Mouse (Mus musculus): ENCODE measurements around the gene Runx2. TPM values are rescaled to one million over a fixed set of nuclear protein-coding genes. Genes with fewer than 3 reads are reported as not detected.

Gene Runx2
- polyA plus RNA-seq, 1 experiment from 2014 or later, result 2.1 TPM

DNA sequence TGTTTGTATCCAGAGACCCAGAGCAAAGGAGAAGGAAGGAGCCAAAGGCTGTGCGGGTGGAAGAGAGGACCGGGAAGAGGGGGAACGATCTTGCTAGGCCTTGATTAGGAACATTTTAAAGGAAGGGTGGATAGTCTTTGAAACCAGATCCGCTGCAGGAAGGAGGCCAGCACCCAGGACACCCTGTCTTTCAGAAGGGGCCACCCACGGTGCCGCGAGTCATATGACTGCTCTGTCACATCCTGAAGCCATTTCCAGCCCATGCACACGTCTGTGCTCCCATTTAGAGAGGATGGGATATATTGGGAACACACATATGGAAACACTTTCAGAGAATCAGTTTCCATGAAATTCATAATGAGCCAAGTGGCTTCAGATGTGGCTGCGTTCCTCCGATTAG lies 196.4 kb downstream of the Runx2 start:
- 0 out of 2 replicates have a peak overlapping the region, but pooled peaks have one; percentile 1 for H3K27ac ChIP-seq
- 43% methylated on average over 10 of the region's 10 CpGs for WGBS

DNA sequence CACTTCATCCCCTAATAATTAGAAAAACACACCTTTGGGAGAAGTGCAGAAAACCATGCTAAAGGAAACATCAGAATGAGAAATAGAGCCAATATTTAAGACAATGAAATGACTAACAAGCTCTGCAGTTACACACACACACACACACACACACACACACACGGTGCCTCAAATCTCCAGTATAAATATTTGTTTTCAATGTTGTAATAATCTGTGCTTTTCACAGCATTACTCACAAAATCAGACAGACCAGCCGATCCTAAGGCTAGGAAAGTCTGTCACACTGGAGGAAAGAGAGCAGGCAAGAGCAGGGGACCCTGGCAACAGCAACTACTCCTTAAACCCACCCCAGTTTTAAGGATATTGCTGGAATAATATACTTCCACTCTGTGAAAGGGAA lies 196.9 kb downstream of the Runx2 start:
- no peaks in the 10 kb centered on the region for H3K9me3 ChIP-seq
- no peak overlapping the region for H3K4me3 ChIP-seq
- no peaks in the 10 kb centered on the region for H3K36me3 ChIP-seq
- peaks cover 3% of the 10 kb centered on the region for H3K4me1 ChIP-seq
- WGBS, result 65% methylated on average over 2 of the region's 2 CpGs
- H3K27me3 ChIP-seq (ENCODE audit: insufficient read depth, poor library complexity, severe bottlenecking), result peaks cover 4% of the 10 kb centered on the region; the same call in 1 of the 2 replicates
- H3K27ac ChIP-seq, result 0 out of 2 replicates have a peak overlapping the region, but pooled peaks have one; percentile 1
- DNase-seq (ENCODE audit: low spot score), result no peak

More for the DNA sequence above, 196.4 kb downstream of the Runx2 start:
- Histone ChIP-seq H3K36me3 (no peaks in the 10 kb centered on the region), H3K27me3 (ENCODE audit: insufficient read depth, poor library complexity, severe bottlenecking) (peaks cover 4% of the 10 kb centered on the region; the same call in 1 of the 2 replicates), H3K9me3 (no peaks in the 10 kb centered on the region), H3K4me3 (no peak overlapping the region), H3K4me1 (no peaks in the 10 kb centered on the region)
- no peak for DNase-seq (ENCODE audit: low spot score)

DNA sequence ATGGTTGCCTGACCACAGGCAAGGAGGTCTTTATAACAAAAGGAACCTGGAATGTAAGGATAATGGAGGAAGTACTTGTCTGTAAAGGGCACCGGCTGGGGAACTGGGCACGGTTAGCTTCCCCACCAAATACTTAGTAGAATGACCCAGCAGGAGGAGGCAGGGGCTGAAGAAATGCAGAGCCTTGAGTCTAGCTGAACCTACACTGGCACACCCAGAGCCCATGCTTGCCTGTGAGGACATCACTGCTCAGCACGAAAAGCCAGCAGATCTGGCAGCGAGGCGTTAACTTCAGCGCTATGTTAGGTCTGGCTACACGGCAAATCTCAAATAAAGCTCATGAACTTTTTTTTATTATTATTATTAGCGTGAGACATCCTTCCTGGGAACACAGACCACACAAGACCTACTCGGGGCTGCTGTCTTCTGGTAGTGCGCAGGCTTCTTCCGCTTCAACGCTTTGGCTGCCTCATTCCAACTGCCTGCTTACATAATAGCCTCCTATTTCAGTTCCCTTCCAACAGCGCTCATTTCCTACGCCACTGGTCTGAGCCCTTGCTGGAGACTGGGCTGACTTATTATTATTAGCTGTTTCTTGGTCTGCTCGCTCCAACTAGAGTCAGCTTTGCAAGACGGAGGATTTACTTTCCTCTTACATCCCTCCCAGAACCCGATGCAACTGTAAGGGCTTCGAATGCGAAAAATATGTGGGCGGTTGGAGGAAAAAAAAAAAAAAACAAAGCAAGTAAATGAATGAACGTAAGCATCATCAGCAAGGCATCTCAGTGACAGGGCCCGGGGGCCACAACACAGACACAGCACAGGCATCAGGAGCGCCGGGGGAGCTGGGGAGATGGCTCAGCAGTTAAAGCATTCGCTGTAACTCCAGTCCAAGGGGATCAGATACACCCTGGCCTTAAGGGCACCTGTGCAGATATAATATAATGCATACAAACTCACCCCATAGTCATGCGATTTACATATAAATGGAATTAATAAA lies 200.6 kb downstream of the Runx2 start:
- Histone ChIP-seq H3K9me3 (no peaks in the 10 kb centered on the region), H3K27me3 (ENCODE audit: insufficient read depth, poor library complexity, severe bottlenecking) (peaks cover 4% of the 10 kb centered on the region; the same call in 1 of the 2 replicates), H3K36me3 (no peaks in the 10 kb centered on the region), H3K27ac (no peak overlapping the region), H3K4me3 (no peak overlapping the region), H3K4me1 (peaks cover 4% of the 10 kb centered on the region)
- no peak for DNase-seq (ENCODE audit: low spot score)
- WGBS, result 79% methylated on average over 26 of the region's 26 CpGs

DNA sequence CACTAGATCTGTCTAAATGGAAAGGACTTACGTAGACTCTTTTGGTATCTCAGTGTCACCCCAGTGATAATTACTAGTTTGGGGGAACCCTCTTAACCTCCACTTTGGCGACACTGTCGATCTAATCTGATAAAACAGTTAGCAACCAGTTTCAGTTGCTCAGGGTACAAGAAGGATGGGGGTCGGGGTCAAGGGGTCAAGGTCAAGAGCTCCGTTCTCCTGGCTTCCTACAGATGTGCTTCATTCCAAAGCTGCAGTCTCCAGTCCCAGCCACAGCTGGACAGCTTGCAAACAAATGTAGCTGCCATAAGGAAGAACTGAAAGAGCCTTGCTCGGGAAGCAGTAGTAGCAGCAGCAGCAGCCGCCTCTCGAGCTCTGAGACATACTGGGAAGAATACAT lies 202.0 kb downstream of the Runx2 start:
- 54% methylated on average over 8 of the region's 8 CpGs for WGBS
- H3K4me1 ChIP-seq, result peaks cover 4% of the 10 kb centered on the region
- DNase-seq (ENCODE audit: low spot score), result no peak

DNA sequence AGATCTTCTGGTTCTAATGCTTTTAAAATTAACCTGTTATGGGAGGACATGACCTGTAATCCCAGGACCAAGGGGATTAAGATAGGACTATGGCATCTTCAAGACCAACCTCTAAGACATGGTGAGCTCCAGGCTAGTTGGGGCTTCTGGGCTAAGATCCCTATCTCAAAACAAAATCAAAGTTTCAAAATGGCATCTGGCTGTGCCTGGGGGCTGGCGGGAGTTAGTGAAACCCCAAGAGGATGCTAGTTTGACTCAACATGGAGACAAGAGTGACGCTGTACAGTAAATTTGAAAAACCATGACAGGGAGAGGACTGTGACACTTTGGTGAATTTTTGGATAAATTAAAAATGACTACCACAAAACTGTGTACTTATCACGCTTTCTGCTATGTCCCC lies 202.6 kb downstream of the Runx2 start:
- no peak for DNase-seq (ENCODE audit: low spot score)
- no peak overlapping the region for H3K27ac ChIP-seq
- peaks cover 4% of the 10 kb centered on the region; the same call in 1 of the 2 replicates for H3K27me3 ChIP-seq (ENCODE audit: insufficient read depth, poor library complexity, severe bottlenecking)
- no peak overlapping the region for H3K4me3 ChIP-seq
- H3K4me1 ChIP-seq, result peaks cover 4% of the 10 kb centered on the region
- H3K36me3 ChIP-seq, result no peaks in the 10 kb centered on the region
- WGBS, result 90% methylated on average over 3 of the region's 3 CpGs
- no peaks in the 10 kb centered on the region for H3K9me3 ChIP-seq

More for the DNA sequence above, 202.0 kb downstream of the Runx2 start:
- Histone ChIP-seq H3K4me3 (no peak overlapping the region), H3K27me3 (ENCODE audit: insufficient read depth, poor library complexity, severe bottlenecking) (peaks cover 4% of the 10 kb centered on the region; the same call in 1 of the 2 replicates), H3K9me3 (no peaks in the 10 kb centered on the region), H3K27ac (no peak overlapping the region), H3K36me3 (no peaks in the 10 kb centered on the region)

DNA sequence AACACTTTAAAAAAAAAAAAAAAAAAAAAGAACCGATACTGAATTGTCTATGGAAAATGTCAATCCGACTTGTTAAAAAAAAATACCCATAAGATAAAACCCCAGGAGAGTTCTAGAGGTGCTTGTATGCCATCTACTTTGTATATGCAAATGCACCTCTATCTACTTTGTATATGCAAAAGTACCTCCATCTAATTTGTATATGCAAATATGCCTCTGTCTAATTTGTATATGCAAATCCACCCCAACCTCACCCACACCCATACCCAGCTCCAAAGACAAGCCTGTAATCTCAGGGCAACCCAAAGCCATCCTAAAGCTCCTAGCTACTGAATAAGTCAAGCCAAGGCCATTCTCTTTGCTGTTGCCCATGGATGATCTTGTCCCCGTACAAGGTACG lies 203.1 kb downstream of the Runx2 start:
- Histone ChIP-seq H3K27me3 (ENCODE audit: insufficient read depth, poor library complexity, severe bottlenecking) (peaks cover 4% of the 10 kb centered on the region; the same call in 1 of the 2 replicates), H3K36me3 (no peaks in the 10 kb centered on the region), H3K4me3 (no peak overlapping the region), H3K4me1 (peaks cover 4% of the 10 kb centered on the region), H3K27ac (no peak overlapping the region), H3K9me3 (no peaks in the 10 kb centered on the region)
- no peak for DNase-seq (ENCODE audit: low spot score)
- 90% methylated on average over 4 of the region's 4 CpGs for WGBS

DNA sequence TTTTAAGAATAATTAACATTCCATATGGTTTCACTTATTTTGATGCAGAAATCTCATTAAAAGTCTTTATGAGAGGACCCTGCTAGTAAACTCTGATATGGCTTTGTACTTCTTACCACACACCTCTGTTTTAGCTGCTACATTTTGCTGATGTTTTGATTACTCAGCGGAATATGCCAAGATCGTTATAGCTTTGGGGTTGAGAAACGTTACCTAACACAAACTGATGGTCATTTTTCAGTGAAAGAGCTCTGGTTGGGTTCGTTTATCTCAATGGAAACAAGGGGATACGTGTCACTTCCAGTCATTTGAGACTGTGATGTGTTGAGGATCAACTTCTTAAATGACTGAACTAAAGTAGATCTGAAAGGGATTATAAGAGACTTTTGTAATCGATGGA lies 203.8 kb downstream of the Runx2 start:
- H3K9me3 ChIP-seq, result no peaks in the 10 kb centered on the region
- DNase-seq (ENCODE audit: low spot score), result no peak
- H3K4me3 ChIP-seq, result no peak overlapping the region
- H3K27me3 ChIP-seq (ENCODE audit: insufficient read depth, poor library complexity, severe bottlenecking), result peaks cover 4% of the 10 kb centered on the region; the same call in 1 of the 2 replicates
- H3K4me1 ChIP-seq, result peaks cover 4% of the 10 kb centered on the region
- H3K36me3 ChIP-seq, result no peaks in the 10 kb centered on the region
- 78% methylated on average over 6 of the region's 6 CpGs for WGBS
- no peak overlapping the region for H3K27ac ChIP-seq

DNA sequence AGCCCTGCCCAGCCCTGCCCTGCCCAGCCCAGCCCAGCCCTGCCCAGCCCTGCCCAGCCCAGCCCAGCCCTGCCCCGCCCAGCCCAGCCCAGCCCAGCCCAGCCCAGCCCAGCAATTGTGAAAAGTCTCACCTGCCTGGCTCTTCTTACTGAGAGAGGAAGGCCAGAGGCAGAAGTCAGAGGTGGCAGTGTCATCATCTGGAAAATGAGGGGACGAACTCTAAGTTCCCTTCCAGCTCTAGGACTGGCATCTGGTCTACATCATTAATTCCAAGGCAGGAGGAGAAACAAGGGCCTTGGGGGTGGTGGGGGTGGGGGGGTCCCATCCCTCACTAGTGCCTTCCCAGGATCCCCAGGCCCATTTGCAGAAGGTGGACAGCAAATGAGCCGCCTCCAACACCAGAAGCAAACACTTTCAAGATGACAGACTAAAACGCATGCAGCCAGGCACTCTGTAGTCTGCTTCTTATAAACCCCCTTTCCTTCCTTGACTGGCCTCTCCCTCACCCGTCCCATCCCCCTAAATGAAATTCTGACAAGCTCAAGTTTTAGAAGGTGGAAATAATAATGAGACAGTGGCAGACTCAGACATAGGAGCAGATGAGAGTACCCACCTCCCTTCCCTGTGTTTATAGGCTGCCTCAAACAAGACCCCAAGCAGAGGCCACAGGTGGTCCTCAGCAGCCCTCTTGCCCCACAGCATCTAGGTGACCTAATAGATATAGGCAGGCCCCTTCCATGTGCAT lies 204.5 kb downstream of the Runx2 start:
- no peaks in the 10 kb centered on the region for H3K9me3 ChIP-seq
- H3K27ac ChIP-seq, result no peak overlapping the region
- H3K4me3 ChIP-seq, result no peak overlapping the region
- 42% methylated on average over 5 of the region's 5 CpGs for WGBS
- peaks cover 4% of the 10 kb centered on the region for H3K4me1 ChIP-seq
- DNase-seq (ENCODE audit: low spot score), result no peak
- H3K27me3 ChIP-seq (ENCODE audit: insufficient read depth, poor library complexity, severe bottlenecking), result peaks cover 4% of the 10 kb centered on the region; the same call in 1 of the 2 replicates
- H3K36me3 ChIP-seq, result no peaks in the 10 kb centered on the region

DNA sequence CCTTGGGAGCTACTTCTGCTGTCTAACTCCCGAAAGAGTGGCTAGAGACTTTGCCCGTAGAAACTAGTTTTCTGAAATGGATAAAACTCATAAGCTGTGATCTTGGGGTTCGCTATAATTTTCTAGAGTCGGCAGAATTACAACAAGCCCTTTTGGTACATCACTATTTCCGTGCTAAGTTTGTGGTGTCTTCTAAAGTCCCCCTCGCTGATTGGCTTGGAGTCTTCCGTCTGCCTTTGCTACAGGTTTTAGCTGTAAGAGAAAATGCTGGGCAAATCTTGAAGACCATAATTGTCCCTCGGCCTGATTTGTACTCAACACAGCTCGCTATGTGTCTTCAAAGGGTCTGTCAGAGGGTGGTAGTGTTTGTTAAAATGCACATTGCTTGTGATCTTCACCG lies 205.2 kb downstream of the Runx2 start:
- Histone ChIP-seq H3K4me1 (peaks cover 4% of the 10 kb centered on the region), H3K9me3 (no peaks in the 10 kb centered on the region), H3K36me3 (no peaks in the 10 kb centered on the region), H3K27ac (no peak overlapping the region), H3K4me3 (no peak overlapping the region), H3K27me3 (ENCODE audit: insufficient read depth, poor library complexity, severe bottlenecking) (peaks cover 4% of the 10 kb centered on the region; the same call in 1 of the 2 replicates)
- 53% methylated on average over 10 of the region's 10 CpGs for WGBS
- no peak for DNase-seq (ENCODE audit: low spot score)

DNA sequence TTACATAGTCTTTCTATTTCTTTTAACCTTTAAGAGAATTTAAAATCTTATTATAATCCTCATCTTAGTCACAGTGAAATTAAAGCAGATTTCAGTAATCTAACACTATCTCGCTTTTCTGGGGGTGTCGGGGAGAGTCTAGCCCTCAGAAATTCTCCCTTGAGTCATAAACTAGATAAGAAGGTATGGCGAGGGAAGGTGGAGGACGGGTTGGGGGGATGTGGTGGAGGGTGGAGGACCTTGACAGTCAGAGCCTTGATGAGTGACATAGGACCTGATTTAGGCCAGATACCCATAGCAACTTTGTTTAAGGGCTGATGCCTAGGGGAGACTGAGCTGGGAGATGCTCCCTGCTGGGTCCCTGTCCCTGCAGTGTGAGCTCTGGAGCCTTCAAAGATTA lies 205.7 kb downstream of the Runx2 start:
- H3K27ac ChIP-seq, result no peak overlapping the region
- peaks cover 3% of the 10 kb centered on the region; the same call in 1 of the 2 replicates for H3K27me3 ChIP-seq (ENCODE audit: insufficient read depth, poor library complexity, severe bottlenecking)
- 23% methylated on average over 4 of the region's 4 CpGs for WGBS
- H3K36me3 ChIP-seq, result no peaks in the 10 kb centered on the region
- DNase-seq (ENCODE audit: low spot score), result no peak
- peaks cover 4% of the 10 kb centered on the region for H3K4me1 ChIP-seq
- no peak overlapping the region for H3K4me3 ChIP-seq
- H3K9me3 ChIP-seq, result no peaks in the 10 kb centered on the region

DNA sequence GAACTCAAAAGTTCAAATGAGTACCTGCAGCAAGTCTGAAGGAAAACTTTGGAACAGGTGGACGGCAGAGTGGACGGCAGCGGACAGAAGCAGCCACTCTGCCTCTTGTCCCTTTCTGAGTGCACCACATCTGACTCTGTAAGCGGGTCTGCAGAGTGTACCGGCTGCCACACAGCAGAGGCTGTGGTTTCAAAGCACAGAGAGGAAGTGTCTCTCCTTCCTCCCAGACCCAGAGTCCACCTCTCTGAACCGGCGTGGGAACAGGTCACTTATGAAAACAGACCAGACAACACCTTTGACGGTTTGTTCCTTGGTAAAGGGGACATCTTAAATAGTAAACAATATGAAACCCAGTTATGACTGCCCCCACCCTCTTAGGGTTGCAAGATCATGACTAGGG lies 207.2 kb downstream of the Runx2 start:
- DNase-seq (ENCODE audit: low spot score), result no peak
- Histone ChIP-seq H3K9me3 (no peaks in the 10 kb centered on the region), H3K27me3 (ENCODE audit: insufficient read depth, poor library complexity, severe bottlenecking) (no peaks in the 10 kb centered on the region), H3K36me3 (no peaks in the 10 kb centered on the region), H3K27ac (no peak overlapping the region), H3K4me1 (no peaks in the 10 kb centered on the region), H3K4me3 (no peak overlapping the region)
- WGBS, result 84% methylated on average over 8 of the region's 8 CpGs

DNA sequence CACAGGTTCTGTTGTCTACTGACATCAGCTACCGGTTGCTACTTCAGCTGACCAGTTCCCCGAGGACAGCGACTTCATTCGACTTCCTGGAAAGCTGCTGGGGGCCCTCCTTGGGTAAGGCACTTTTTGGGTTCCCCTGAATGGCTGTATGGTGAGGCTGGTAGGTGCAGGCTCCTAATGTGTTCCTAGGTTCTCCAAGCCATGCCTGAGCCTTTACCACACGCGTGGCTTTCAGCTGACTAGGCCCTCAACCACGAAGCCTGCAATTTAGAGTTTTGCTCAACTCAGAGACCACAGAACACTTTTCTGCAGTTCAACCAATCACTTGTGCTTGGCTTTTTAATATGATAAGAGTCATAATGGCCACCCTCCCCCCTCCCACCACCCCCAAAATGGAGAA lies 208.4 kb downstream of the Runx2 start:
- H3K27ac ChIP-seq, result no peak overlapping the region
- no peaks in the 10 kb centered on the region for H3K4me1 ChIP-seq
- no peak overlapping the region for H3K4me3 ChIP-seq
- no peaks in the 10 kb centered on the region for H3K27me3 ChIP-seq (ENCODE audit: insufficient read depth, poor library complexity, severe bottlenecking)
- WGBS, result 89% methylated on average over 7 of the region's 7 CpGs
- no peak for DNase-seq (ENCODE audit: low spot score)
- H3K9me3 ChIP-seq, result no peaks in the 10 kb centered on the region
- H3K36me3 ChIP-seq, result no peaks in the 10 kb centered on the region

DNA sequence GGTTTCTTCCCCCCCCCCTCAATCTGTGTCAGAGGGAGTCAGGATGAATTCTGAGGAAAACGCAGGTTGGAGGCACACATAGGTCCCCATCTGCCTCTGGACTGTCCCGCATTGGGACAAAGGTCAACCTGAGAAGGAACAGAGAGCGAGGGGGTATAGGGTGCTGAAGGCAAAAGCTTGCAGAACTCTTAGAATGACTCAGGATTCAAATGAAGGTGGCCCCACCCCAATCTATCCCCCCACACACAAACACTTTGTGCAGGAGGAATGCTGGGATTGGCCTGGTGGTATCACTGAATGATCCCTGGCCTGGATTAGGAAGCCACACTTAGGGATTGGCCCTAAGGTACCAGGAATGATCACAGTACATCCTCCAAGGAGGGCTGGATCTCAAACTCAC lies 208.8 kb downstream of the Runx2 start:
- Histone ChIP-seq H3K9me3 (no peaks in the 10 kb centered on the region), H3K4me3 (no peak overlapping the region), H3K36me3 (no peaks in the 10 kb centered on the region), H3K27ac (no peak overlapping the region), H3K27me3 (ENCODE audit: insufficient read depth, poor library complexity, severe bottlenecking) (0 out of 2 replicates have a peak, but pooled peaks cover 3% of the 10 kb centered on the region), H3K4me1 (no peaks in the 10 kb centered on the region)
- no peak for DNase-seq (ENCODE audit: low spot score)
- 81% methylated on average over 3 of the region's 3 CpGs for WGBS
